22 mouse cellular contexts compared by ENCODE assay signal in genomic region chr15:80395035-80395434, GRCm38 (mm10).
DNase-seq lines count a peak whose midpoint lies in the region; ATAC-seq and TF ChIP-seq lines count a peak whose summit lies in the region.
"Had no signal": no experiment of that assay in that cellular context is flagged by ENCODE, and none has a peak within 500 bp of the region (broad histone marks: within the 10 kb centered on the region; RNA-seq: fewer than 3 reads in every experiment).

No protein-coding gene starts in this region.

- no peaks in the 10 kb centered on the region for H3K4me1 ChIP-seq in lung, adult 2 months (ENCODE audit: control insufficient read depth, insufficient read depth, low read length)
- H3K4me1 ChIP-seq: embryonic facial prominence, embryonic 12.5 days; forebrain, embryonic 12.5 days; intestine, embryonic 15.5 days; midbrain, embryonic 15.5 days; neural tube, embryonic 12.5 days had no signal

- no peak for ATAC-seq in frontal cortex, adult (ENCODE audit: low TSS enrichment)
- ATAC-seq: CD4-positive, CD25-positive, alpha-beta regulatory T cell, adult 4 months; intestine, embryonic 15.5 days; lung, postnatal 0 days; midbrain, embryonic 15.5 days had no signal

- no peak for TF ChIP-seq POLR2A in lung, adult 2 months (IDR thresholded peaks at IDR 0.05; ENCODE audit: borderline replicate concordance, extremely low read depth, low read depth, low read length)

- no peak for TF ChIP-seq CTCF in lung, adult 2 months (IDR thresholded peaks at IDR 0.05; ENCODE audit: insufficient read depth, low read length)

- 53% methylated on average over 22 of the region's 22 CpGs for WGBS in lung, adult 2 months

- peak; percentile 33 to 46 for DNase-seq in cerebellum, postnatal 25 days
- no peak for DNase-seq in cerebellum, adult 11-12 months
- DNase-seq in kidney, adult 18-20 months, result peak; percentile 27
- no peak for DNase-seq in kidney, adult 8-10 months
- peak; percentile 58 for DNase-seq in testis, postnatal 10 days (ENCODE audit: low spot score)
- no peak for DNase-seq in testis, postnatal 14 days (ENCODE audit: low spot score)
- no peak for DNase-seq in lung, adult 2 months
- DNase-seq: adrenal gland, postnatal 10 days; cerebellum, adult 8-10 months; heart, postnatal 10 days; kidney, postnatal 14 days; layer of hippocampus, adult 9-11 months; right cerebral cortex, postnatal 14 days; thymus, postnatal 25 days had no signal

- no peak overlapping the region for H3K4me3 ChIP-seq in lung, adult 2 months (replicated peaks; ENCODE audit: extremely low read depth, low read depth, low read length)
- H3K4me3 ChIP-seq: embryonic facial prominence, embryonic 12.5 days; forebrain, embryonic 12.5 days; intestine, embryonic 15.5 days; midbrain, embryonic 15.5 days; neural tube, embryonic 12.5 days had no signal

Comparison
In these comparisons a context has a peak if more than half of its experiments do, and no peak if none do; other contexts are left out.
1. DNase-seq: peak in cerebellum, postnatal 25 days (2 of 2), kidney, adult 18-20 months (single experiment) and testis, postnatal 10 days (single experiment); none in cerebellum, adult 11-12 months (single experiment), kidney, adult 8-10 months (0 of 2), testis, postnatal 14 days (single experiment) and lung, adult 2 months (single experiment).